1 mouse cellular context compared by ENCODE assay signal in the genomic region with DNA sequence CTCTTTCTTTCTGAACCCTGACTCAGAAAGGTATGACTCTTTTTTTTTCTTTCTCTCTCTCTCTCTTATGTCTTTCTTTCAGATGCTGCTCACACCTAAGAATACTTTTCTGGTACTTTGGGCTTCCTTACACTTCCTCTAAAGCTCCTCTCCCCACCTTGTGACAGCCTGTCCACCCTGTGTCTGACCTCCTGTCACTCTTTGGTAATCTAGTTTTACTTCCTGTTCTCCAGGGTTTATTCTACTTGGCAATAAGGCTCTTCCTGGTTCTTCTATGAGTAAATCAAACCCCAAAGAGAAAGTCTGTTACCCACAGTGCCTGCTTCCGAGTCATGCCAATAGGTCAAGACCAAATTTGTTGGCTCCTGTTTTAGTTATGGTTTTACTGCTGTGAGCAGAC.
TF ChIP-seq lines count a peak whose summit lies in the region.

No protein-coding gene starts in this region.

TF ChIP-seq in CH12.LX, 34 proteins besides CTCF, POLR2A, EP300 and RAD21:
- 0 out of 2 replicates have a peak, but pooled peaks have one; percentile 20 for TF ChIP-seq ELF1 (IDR thresholded peaks at IDR 0.05; ENCODE audit: low read depth, low read length)
- no peak for TF ChIP-seq GABPA (IDR thresholded peaks at IDR 0.05; ENCODE audit: insufficient replicate concordance, low read depth, low read length)
- no peak for TF ChIP-seq USF2 (conservative IDR thresholded peaks at IDR 0.05; ENCODE audit: low read depth, low read length)
